Mouse (Mus musculus): ENCODE measurements around the gene Daam2. TPM values are rescaled to one million over a fixed set of nuclear protein-coding genes. Genes with fewer than 3 reads are reported as not detected.

Daam2 gene
- polyA plus RNA-seq (2015; fragmentation: Nextera tagmentation; extraction: Ambion mirVana) = 2.5 and 3.2 TPM in 2 replicates

DNA sequence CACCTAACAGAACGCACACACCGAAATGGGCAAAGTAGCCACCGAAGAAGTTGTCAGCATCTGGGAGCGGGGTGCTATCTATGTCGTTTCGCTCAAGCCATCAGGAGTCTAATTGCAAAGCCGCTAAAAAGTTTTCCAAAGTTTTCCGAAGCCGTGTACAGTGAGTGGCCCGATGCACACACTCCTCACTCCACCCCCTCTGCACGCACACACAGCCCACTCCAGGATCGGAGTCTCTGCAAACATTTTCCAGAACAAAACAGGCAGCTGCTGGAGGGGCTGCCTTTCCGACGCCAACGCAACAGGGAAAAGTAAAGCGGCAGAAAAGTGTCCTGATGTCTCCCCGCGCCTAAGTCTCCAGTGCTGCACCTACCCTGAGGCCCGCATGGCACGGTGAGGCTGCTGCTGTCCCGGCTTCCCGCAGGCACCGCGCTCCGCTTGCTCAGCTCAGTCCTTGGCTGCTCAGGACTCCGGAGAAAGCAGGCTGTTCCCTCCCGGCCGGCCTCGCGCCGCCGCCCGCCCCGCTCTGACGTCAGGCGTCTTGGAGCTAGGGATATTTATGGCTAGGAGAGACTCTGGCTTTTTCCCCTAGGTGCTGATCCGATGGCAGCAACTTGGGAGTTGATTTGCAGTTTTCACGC lies at the start of gene Daam2:
Gene Daam2 (minus strand): TSS at position 514 of the 641 bp plus-strand sequence.
- peak within 1 kb of the TSS; percentile 60 for H3K4me2 ChIP-seq (replicated peaks; ENCODE audit: low read depth)
- H3K27ac ChIP-seq (replicated peaks) = peak within 1 kb of the TSS; percentile 87
- 1% methylated on average over 38 of the region's 38 CpGs for WGBS
- DNase-seq (ENCODE audit: low spot score) = peak; percentile 83
- H3K9ac ChIP-seq (ENCODE audit: low read length) = peak within 1 kb of the TSS; percentile 70
- H3K27me3 ChIP-seq (ENCODE audit: control insufficient read depth, insufficient read depth, low read length) = no peaks in the 10 kb centered on the region
- TF ChIP-seq CTCF (IDR thresholded peaks at IDR 0.05; ENCODE audit: low read depth) (no peak), EP300 (optimal IDR thresholded peaks at IDR 0.05) (no peak)
- no peaks in the 10 kb centered on the region for H3K9me3 ChIP-seq (ENCODE audit: control insufficient read depth, low read length)
- H3K4me3 ChIP-seq (ENCODE audit: low read depth, low read length) = peak within 1 kb of the TSS; percentile 57
- no peaks in the 10 kb centered on the region; the same call in 1 of the 2 replicates for H3K4me1 ChIP-seq (replicated peaks; ENCODE audit: control insufficient read depth, insufficient read depth)
- ATAC-seq (ENCODE audit: low FRiP score, low TSS enrichment) = peak; percentile 85
- no peaks in the 10 kb centered on the region for H3K36me3 ChIP-seq (ENCODE audit: control insufficient read depth, insufficient read depth, low read length)

DNA sequence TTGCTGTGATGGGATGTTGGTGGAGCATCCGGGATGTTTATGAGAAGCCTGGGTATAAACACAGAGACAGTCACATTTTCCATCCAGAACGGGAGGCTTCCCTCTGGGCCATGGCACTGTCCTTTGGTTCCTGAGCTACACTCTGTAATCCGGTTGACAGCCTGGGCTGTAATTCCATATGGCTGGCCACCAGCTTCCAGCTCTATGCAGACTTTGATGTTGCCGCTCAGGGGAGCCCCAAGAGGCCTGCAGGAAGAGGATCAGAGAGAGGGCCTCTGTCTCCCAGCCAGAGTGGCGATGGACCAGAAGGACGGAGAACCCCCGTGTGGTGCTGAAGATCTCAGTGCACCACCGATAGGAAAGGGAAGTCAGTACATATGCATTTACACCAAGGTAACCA lies 46.2 kb upstream of the Daam2 start:
- no peak for TF ChIP-seq CTCF (IDR thresholded peaks at IDR 0.05; ENCODE audit: low read depth)
- no peak for TF ChIP-seq EP300 (optimal IDR thresholded peaks at IDR 0.05)
- Histone ChIP-seq H3K4me1 (replicated peaks; ENCODE audit: control insufficient read depth, insufficient read depth) (0 out of 2 replicates have a peak, but pooled peaks cover 2% of the 10 kb centered on the region), H3K4me2 (replicated peaks; ENCODE audit: low read depth) (no peak overlapping the region), H3K4me3 (ENCODE audit: low read depth, low read length) (no peak overlapping the region), H3K9ac (ENCODE audit: low read length) (no peak overlapping the region; the same call in 1 of the 2 replicates), H3K9me3 (ENCODE audit: control insufficient read depth, low read length) (no peaks in the 10 kb centered on the region), H3K27ac (replicated peaks) (no peak overlapping the region), H3K36me3 (ENCODE audit: control insufficient read depth, insufficient read depth, low read length) (no peaks in the 10 kb centered on the region), H3K27me3 (ENCODE audit: control insufficient read depth, insufficient read depth, low read length) (no peaks in the 10 kb centered on the region)
- 55% methylated on average over 8 of the region's 8 CpGs for WGBS
- ATAC-seq (ENCODE audit: low FRiP score, low TSS enrichment) (no peak), DNase-seq (ENCODE audit: low spot score) (no peak)

DNA sequence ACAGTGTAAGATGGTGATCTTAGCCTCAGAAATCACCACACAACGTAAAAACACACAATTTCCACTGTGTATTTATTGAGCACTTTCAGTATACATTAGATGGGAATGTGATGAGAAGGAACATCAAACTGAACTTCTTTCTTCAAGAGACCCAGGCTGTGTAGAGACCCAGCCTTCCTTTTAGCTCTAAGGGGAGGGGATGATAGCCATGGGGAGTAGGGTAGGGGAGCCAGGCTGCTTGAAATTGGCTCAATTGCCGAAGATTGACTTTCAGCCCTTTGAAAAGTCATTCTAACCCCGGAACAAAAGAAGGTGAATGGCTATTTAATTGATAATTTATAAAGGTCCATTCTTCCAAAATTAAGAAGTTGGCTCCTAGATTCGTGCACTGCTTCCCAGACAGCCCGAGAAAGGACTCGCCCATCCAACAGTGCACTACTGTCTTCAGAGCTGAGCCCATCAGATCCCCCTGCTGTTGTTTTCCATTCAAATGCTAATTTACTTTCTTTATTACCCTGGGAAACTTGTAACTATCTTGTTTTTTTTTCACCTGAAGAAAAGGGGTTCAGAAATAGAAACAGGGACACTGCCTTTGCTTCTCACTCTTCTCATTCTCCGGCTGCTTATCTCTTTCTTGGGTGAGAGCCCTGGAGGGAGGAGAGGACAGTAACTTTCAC lies 43.3 kb upstream of the Daam2 start:
- no peak overlapping the region for H3K4me2 ChIP-seq (replicated peaks; ENCODE audit: low read depth)
- ATAC-seq (ENCODE audit: low FRiP score, low TSS enrichment) (no peak), DNase-seq (ENCODE audit: low spot score) (no peak)
- no peak overlapping the region for H3K27ac ChIP-seq (replicated peaks)
- TF ChIP-seq CTCF (IDR thresholded peaks at IDR 0.05; ENCODE audit: low read depth) (no peak), EP300 (optimal IDR thresholded peaks at IDR 0.05) (no peak)
- no peak overlapping the region for H3K9ac ChIP-seq (ENCODE audit: low read length)
- no peaks in the 10 kb centered on the region for H3K9me3 ChIP-seq (ENCODE audit: control insufficient read depth, low read length)
- H3K36me3 ChIP-seq (ENCODE audit: control insufficient read depth, insufficient read depth, low read length) = no peaks in the 10 kb centered on the region
- H3K27me3 ChIP-seq (ENCODE audit: control insufficient read depth, insufficient read depth, low read length) = no peaks in the 10 kb centered on the region
- H3K4me1 ChIP-seq (replicated peaks; ENCODE audit: control insufficient read depth, insufficient read depth) = no peaks in the 10 kb centered on the region
- WGBS = 69% methylated on average over 7 of the region's 7 CpGs
- H3K4me3 ChIP-seq (ENCODE audit: low read depth, low read length) = no peak overlapping the region

DNA sequence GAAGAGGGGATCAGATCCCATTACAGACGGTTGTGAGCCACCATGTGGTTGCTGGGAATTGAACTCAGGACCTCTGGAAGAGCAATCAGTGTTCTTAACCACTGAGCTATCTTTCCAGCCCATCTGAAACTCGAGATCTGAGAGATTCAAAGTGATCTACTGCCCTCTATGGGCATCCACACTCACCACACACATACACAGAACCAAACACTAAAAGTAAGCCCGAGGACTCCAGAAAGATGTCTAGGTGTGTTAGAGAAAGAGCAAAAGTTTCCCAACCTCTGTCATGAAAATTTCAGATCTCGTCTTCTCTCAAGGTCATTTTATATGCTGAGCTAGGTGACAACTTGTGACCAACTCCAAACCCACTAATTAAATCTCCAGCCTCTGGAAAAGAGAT lies 41.3 kb upstream of the Daam2 start:
- Histone ChIP-seq H3K4me2 (replicated peaks; ENCODE audit: low read depth) (no peak overlapping the region), H3K9me3 (ENCODE audit: control insufficient read depth, low read length) (no peaks in the 10 kb centered on the region), H3K4me3 (ENCODE audit: low read depth, low read length) (no peak overlapping the region), H3K36me3 (ENCODE audit: control insufficient read depth, insufficient read depth, low read length) (no peaks in the 10 kb centered on the region), H3K9ac (ENCODE audit: low read length) (no peak overlapping the region), H3K4me1 (replicated peaks; ENCODE audit: control insufficient read depth, insufficient read depth) (no peaks in the 10 kb centered on the region), H3K27me3 (ENCODE audit: control insufficient read depth, insufficient read depth, low read length) (no peaks in the 10 kb centered on the region), H3K27ac (replicated peaks) (no peak overlapping the region)
- 74% methylated on average over 4 of the region's 4 CpGs for WGBS
- no peak for ATAC-seq (ENCODE audit: low FRiP score, low TSS enrichment)
- TF ChIP-seq EP300 (optimal IDR thresholded peaks at IDR 0.05) (no peak), CTCF (IDR thresholded peaks at IDR 0.05; ENCODE audit: low read depth) (peak; percentile 21)
- no peak for DNase-seq (ENCODE audit: low spot score)

DNA sequence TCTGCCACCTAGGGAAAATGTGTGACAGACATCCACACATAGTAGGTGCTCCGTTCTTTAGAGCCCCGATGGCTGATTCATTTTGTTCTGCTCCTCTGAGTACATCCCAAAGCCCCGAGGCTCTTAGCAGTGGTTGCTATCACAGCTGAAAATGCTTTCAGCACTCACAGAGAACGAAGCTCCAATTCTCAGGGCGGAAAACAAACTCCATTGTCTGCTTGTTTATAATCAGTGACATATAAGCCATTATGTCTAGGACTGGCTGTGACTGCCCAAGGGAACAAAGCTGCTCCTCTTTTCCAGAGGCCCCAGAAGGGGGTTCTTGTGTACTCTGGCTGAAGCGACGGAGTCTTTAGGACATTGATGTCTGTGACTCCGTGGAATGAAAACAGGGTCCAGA lies 25.9 kb upstream of the Daam2 start:
- H3K27ac ChIP-seq (replicated peaks) = no peak overlapping the region
- ATAC-seq (ENCODE audit: low FRiP score, low TSS enrichment) = no peak
- H3K9me3 ChIP-seq (ENCODE audit: control insufficient read depth, low read length) = no peaks in the 10 kb centered on the region
- no peak overlapping the region for H3K9ac ChIP-seq (ENCODE audit: low read length)
- no peaks in the 10 kb centered on the region for H3K27me3 ChIP-seq (ENCODE audit: control insufficient read depth, insufficient read depth, low read length)
- no peak overlapping the region for H3K4me2 ChIP-seq (replicated peaks; ENCODE audit: low read depth)
- no peak overlapping the region for H3K4me3 ChIP-seq (ENCODE audit: low read depth, low read length)
- H3K4me1 ChIP-seq (replicated peaks; ENCODE audit: control insufficient read depth, insufficient read depth) = no peaks in the 10 kb centered on the region
- DNase-seq (ENCODE audit: low spot score) = no peak
- TF ChIP-seq CTCF (IDR thresholded peaks at IDR 0.05; ENCODE audit: low read depth) = no peak
- TF ChIP-seq EP300 (optimal IDR thresholded peaks at IDR 0.05) = no peak
- WGBS = 45% methylated on average over 8 of the region's 8 CpGs
- no peaks in the 10 kb centered on the region for H3K36me3 ChIP-seq (ENCODE audit: control insufficient read depth, insufficient read depth, low read length)

DNA sequence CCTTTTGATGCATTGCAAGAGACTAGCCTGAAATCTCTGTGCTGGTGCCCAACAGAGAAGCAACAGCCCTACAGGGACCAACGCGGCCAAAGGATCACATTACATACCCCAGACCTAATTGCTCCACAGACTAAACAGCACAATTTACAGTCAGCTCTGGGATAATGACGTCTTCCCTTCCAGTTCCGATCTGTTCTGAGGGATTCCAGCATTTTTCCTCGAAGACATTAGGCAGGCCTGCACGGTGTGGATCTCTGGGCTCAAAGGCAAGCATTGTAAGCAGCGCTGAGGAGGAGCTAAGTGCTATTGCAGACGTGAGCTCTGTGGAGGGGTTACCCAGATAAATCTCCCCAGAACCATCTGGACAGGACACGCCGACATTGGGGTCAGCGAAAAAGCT lies 18.3 kb upstream of the Daam2 start:
- TF ChIP-seq EP300 (optimal IDR thresholded peaks at IDR 0.05) = no peak
- no peak for TF ChIP-seq CTCF (IDR thresholded peaks at IDR 0.05; ENCODE audit: low read depth)
- Histone ChIP-seq H3K4me2 (replicated peaks; ENCODE audit: low read depth) (no peak overlapping the region), H3K4me1 (replicated peaks; ENCODE audit: control insufficient read depth, insufficient read depth) (no peaks in the 10 kb centered on the region), H3K27me3 (ENCODE audit: control insufficient read depth, insufficient read depth, low read length) (no peaks in the 10 kb centered on the region), H3K4me3 (ENCODE audit: low read depth, low read length) (no peak overlapping the region), H3K27ac (replicated peaks) (no peak overlapping the region), H3K9ac (ENCODE audit: low read length) (no peak overlapping the region), H3K36me3 (ENCODE audit: control insufficient read depth, insufficient read depth, low read length) (no peaks in the 10 kb centered on the region), H3K9me3 (ENCODE audit: control insufficient read depth, low read length) (no peaks in the 10 kb centered on the region)
- 35% methylated on average over 11 of the region's 11 CpGs for WGBS
- DNase-seq (ENCODE audit: low spot score) (no peak), ATAC-seq (ENCODE audit: low FRiP score, low TSS enrichment) (peak; percentile 51; the same call in 1 of the 2 replicates)

Data from stomach, postnatal 0 days (tissue).